Comparison of ENCODE assay signal across 8 mouse cellular contexts in genomic region chr7:45079856-45080255, GRCm38 (mm10). TPM values are rescaled to one million over a fixed set of nuclear protein-coding genes. Genes with fewer than 3 reads are reported as not detected.
DNase-seq lines count a peak whose midpoint lies in the region; ATAC-seq and TF ChIP-seq lines count a peak whose summit lies in the region.

No protein-coding gene starts in this region.

- peaks cover 30 to 38% of the 10 kb centered on the region in 2 experiments for H3K36me3 ChIP-seq in CH12.LX (replicated peaks in 1 of 2; ENCODE audit: control insufficient read depth in 1 of 2, insufficient read depth in 1 of 2, low read length in 1 of 2)
- no peaks in the 10 kb centered on the region; the same call in 1 of the 2 replicates for H3K36me3 ChIP-seq in forebrain, embryonic 11.5 days (ENCODE audit: control insufficient read depth, insufficient read depth, low read length)
- peaks cover 62% of the 10 kb centered on the region for H3K36me3 ChIP-seq in lung, embryonic 14.5 days (ENCODE audit: insufficient read depth)

- no peaks in the 10 kb centered on the region for H3K79me2 ChIP-seq in CH12.LX (replicated peaks; ENCODE audit: control insufficient read depth, extremely low read depth, insufficient read depth, poor library complexity, severe bottlenecking)

- WGBS in forebrain, embryonic 11.5 days: 2% methylated on average over 10 of the region's 10 CpGs
- under 1% methylated on average over 10 of the region's 10 CpGs for WGBS in lung, embryonic 14.5 days
- 1% methylated on average over 10 of the region's 10 CpGs for WGBS in olfactory bulb, adult 2 months

- DNase-seq in CH12.LX (ENCODE audit: extremely low read depth): peak; percentile 72
- peak; percentile 68 for DNase-seq in c-Kit-negative CD71-positive TER-119-positive erythroid progenitor cells, embryonic 14.5 days (ENCODE audit: low read depth, low spot score)
- peak; percentile 97 for DNase-seq in forebrain, embryonic 11.5 days (ENCODE audit: low spot score)
- DNase-seq in heart, postnatal 10 days: peak; percentile 93 to 96
- peak; percentile 94 for DNase-seq in layer of hippocampus, adult 11-12 months (ENCODE audit: low spot score)
- peak; percentile 97 for DNase-seq in lung, embryonic 14.5 days
- peak; percentile 80 for DNase-seq in testis, postnatal 14 days (ENCODE audit: low spot score)

- in situ Hi-C loops in CH12.LX (cut with MboI; ENCODE audit: low pct_ligation_motif_present, low pct_unique_long_range_greater_than_20kb, low sequenced_read_pairs): loop anchor here (5.0 kb wide), 1 partner anchor 47 kb away; the partner anchor contains the start of gene Rpl13a

- no peak overlapping the region for H3K4me3 ChIP-seq in CH12.LX (replicated peaks in 1 of 3; ENCODE audit: low read depth in 2 of 3, low read length in 2 of 3, poor library complexity in 1 of 3)
- no peak overlapping the region for H3K4me3 ChIP-seq in forebrain, embryonic 11.5 days (ENCODE audit: low read depth, low read length)
- no peak overlapping the region for H3K4me3 ChIP-seq in lung, embryonic 14.5 days (ENCODE audit: low read depth, low read length)
- no peak overlapping the region for H3K4me3 ChIP-seq in olfactory bulb, adult 2 months (ENCODE audit: insufficient read depth, low read depth, low read length)

- dilution Hi-C loops in CH12.LX (cut with MboI; ENCODE audit: extremely low pct_ligation_motif_present, extremely low pct_unique_long_range_greater_than_20kb, low sequenced_read_pairs): no loop called here

- no peaks in the 10 kb centered on the region for H3K9me3 ChIP-seq in CH12.LX (replicated peaks; ENCODE audit: low read length)
- H3K9me3 ChIP-seq in forebrain, embryonic 11.5 days (ENCODE audit: control insufficient read depth, low read length): no peaks in the 10 kb centered on the region
- no peaks in the 10 kb centered on the region for H3K9me3 ChIP-seq in lung, embryonic 14.5 days (ENCODE audit: low read depth, low read length)

- TF ChIP-seq RAD21 in CH12.LX (IDR thresholded peaks at IDR 0.05; ENCODE audit: low read depth, low read length): peak; percentile 78

- 0 out of 2 replicates have a peak, but pooled peaks have one; percentile 19 for TF ChIP-seq POLR2A in CH12.LX (IDR thresholded peaks at IDR 0.05; ENCODE audit: low read depth, low read length)
- TF ChIP-seq POLR2A in olfactory bulb, adult 2 months (IDR thresholded peaks at IDR 0.05; ENCODE audit: insufficient read depth, low read depth, low read length): no peak

- intact Hi-C loops in heart, postnatal 10 days (cut with DNase I): loop anchor here (2.0 to 5.0 kb wide), 3 partner anchors 42 to 217 kb away; partner anchors contain the start of gene Rps11

- no peak overlapping the region for H3K9ac ChIP-seq in CH12.LX (ENCODE audit: insufficient read depth, low read depth)
- no peak overlapping the region for H3K9ac ChIP-seq in forebrain, embryonic 11.5 days (ENCODE audit: low read length)
- no peak overlapping the region for H3K9ac ChIP-seq in lung, embryonic 14.5 days

- TF ChIP-seq EP300 in CH12.LX (IDR thresholded peaks at IDR 0.05; ENCODE audit: low read length): no peak

- H3K27me3 ChIP-seq in CH12.LX (replicated peaks): no peaks in the 10 kb centered on the region
- H3K27me3 ChIP-seq in forebrain, embryonic 11.5 days (ENCODE audit: control insufficient read depth, insufficient read depth, low read length): no peaks in the 10 kb centered on the region
- no peaks in the 10 kb centered on the region for H3K27me3 ChIP-seq in lung, embryonic 14.5 days (ENCODE audit: insufficient read depth, low read length)

- peaks cover 5 to 14% of the 10 kb centered on the region in 2 experiments; a peak in 1 of 4 replicates for H3K4me1 ChIP-seq in CH12.LX (ENCODE audit: control insufficient read depth in 1 of 2, insufficient read depth in 2 of 2)
- H3K4me1 ChIP-seq in forebrain, embryonic 11.5 days (replicated peaks; ENCODE audit: control insufficient read depth, insufficient read depth, low read length): no peaks in the 10 kb centered on the region
- H3K4me1 ChIP-seq in lung, embryonic 14.5 days (ENCODE audit: insufficient read depth): no peaks in the 10 kb centered on the region
- H3K4me1 ChIP-seq in olfactory bulb, adult 2 months (ENCODE audit: control insufficient read depth, insufficient read depth, low read length): peaks cover 10% of the 10 kb centered on the region; the same call in 1 of the 2 replicates

- H3K27ac ChIP-seq in CH12.LX (ENCODE audit: insufficient read depth, low read depth): no peak overlapping the region
- no peak overlapping the region for H3K27ac ChIP-seq in forebrain, embryonic 11.5 days (ENCODE audit: low read depth, low read length)
- H3K27ac ChIP-seq in lung, embryonic 14.5 days (ENCODE audit: low read depth): no peak overlapping the region
- no peak overlapping the region for H3K27ac ChIP-seq in olfactory bulb, adult 2 months (ENCODE audit: insufficient read depth, low read depth, low read length)

- peak; percentile 44 to 85; a peak in 3 of 4 replicates for TF ChIP-seq CTCF in CH12.LX (conservative IDR thresholded peaks at IDR 0.05 in 1 of 2, IDR thresholded peaks at IDR 0.05 in 1 of 2; ENCODE audit: low read depth in 2 of 2, low read length in 2 of 2)
- peak; percentile 98 for TF ChIP-seq CTCF in lung, embryonic 14.5 days (IDR thresholded peaks at IDR 0.05; ENCODE audit: low read depth)
- TF ChIP-seq CTCF in olfactory bulb, adult 2 months (IDR thresholded peaks at IDR 0.05; ENCODE audit: insufficient read depth, low read depth, low read length): peak; percentile 89

- ATAC-seq in forebrain, embryonic 11.5 days (replicated peaks; ENCODE audit: low FRiP score): peak; percentile 63; the same call in 1 of the 2 replicates
- ATAC-seq in lung, embryonic 14.5 days (ENCODE audit: insufficient read depth): peak; percentile 25

- no peak overlapping the region for H3K4me2 ChIP-seq in CH12.LX (ENCODE audit: insufficient read depth, low read depth, poor library complexity, severe bottlenecking)
- H3K4me2 ChIP-seq in forebrain, embryonic 11.5 days (ENCODE audit: low read depth, low read length, severe bottlenecking): no peak overlapping the region
- no peak overlapping the region for H3K4me2 ChIP-seq in lung, embryonic 14.5 days

TF ChIP-seq in CH12.LX, 34 proteins besides CTCF, POLR2A, EP300 and RAD21 (continues in another document):
- TF ChIP-seq ZMIZ1 (IDR thresholded peaks at IDR 0.05; ENCODE audit: low read depth, low read length) (no peak), CHD1 (IDR thresholded peaks at IDR 0.05; ENCODE audit: low read depth, low read length) (no peak), JUND (conservative IDR thresholded peaks at IDR 0.05; ENCODE audit: low read depth, low read length) (no peak), USF1 (IDR thresholded peaks at IDR 0.05; ENCODE audit: low read depth, low read length) (no peak), HCFC1 (IDR thresholded peaks at IDR 0.05; ENCODE audit: low read depth, low read length) (no peak), E2F4 (IDR thresholded peaks at IDR 0.05; ENCODE audit: insufficient replicate concordance, low read depth, low read length) (no peak), NELFE (IDR thresholded peaks at IDR 0.05; ENCODE audit: low read depth, low read length) (no peak)

RNA-seq across cellular contexts. Expression of gene Rcn3, which starts 12.2 kb away (rescaled TPM):
- total RNA-seq in CH12.LX (2012; rRNA removed) (0.38 and 0.42 TPM in 2 replicates), CH12.LX (2014; rRNA removed) (not detected in 2 replicates)
- polyA plus RNA-seq in CH12.LX (2012; ENCODE audit: insufficient read length, low read depth): not detected in 2 replicates
- polyA plus RNA-seq in forebrain, embryonic 11.5 days (2014; fragmentation: Nextera tagmentation; extraction: Ambion mirVana): 110 and 118 TPM in 2 replicates
- total RNA-seq in heart, postnatal 10 days (2021): 10 to 100 TPM; 76.5 to 83.4 TPM
- 344 and 360 TPM in 2 replicates for polyA plus RNA-seq in lung, embryonic 14.5 days (2014; fragmentation: Nextera tagmentation; extraction: Ambion mirVana)
- not detected in 2 replicates for polyA plus RNA-seq in olfactory bulb, adult 2 months (2012; ENCODE audit: insufficient read depth, insufficient read length, low replicate concordance, missing spikeins)

RNA-seq across cellular contexts. Expression of gene Prrg2, which starts 17.4 kb away (rescaled TPM):
- total RNA-seq in CH12.LX (2012; rRNA removed) (7.1 and 7.6 TPM in 2 replicates), CH12.LX (2014; rRNA removed) (6.1 and 6.7 TPM in 2 replicates)
- 7.2 and 7.7 TPM in 2 replicates for polyA plus RNA-seq in CH12.LX (2012; ENCODE audit: insufficient read length, low read depth)
- polyA plus RNA-seq in forebrain, embryonic 11.5 days (2014; fragmentation: Nextera tagmentation; extraction: Ambion mirVana): 14.2 and 18.4 TPM in 2 replicates
- 10 to 100 TPM; 10.9 to 11.3 TPM for total RNA-seq in heart, postnatal 10 days (2021)
- 18.1 and 19.2 TPM in 2 replicates for polyA plus RNA-seq in lung, embryonic 14.5 days (2014; fragmentation: Nextera tagmentation; extraction: Ambion mirVana)
- polyA plus RNA-seq in olfactory bulb, adult 2 months (2012; ENCODE audit: insufficient read depth, insufficient read length, low replicate concordance, missing spikeins): not detected in 2 replicates

RNA-seq across cellular contexts. Expression of gene Nosip, which starts 17.6 kb away (rescaled TPM):
- total RNA-seq in CH12.LX (2012; rRNA removed): 73.2 and 86.8 TPM in 2 replicates
- 79.3 and 81.4 TPM in 2 replicates for total RNA-seq in CH12.LX (2014; rRNA removed)
- 72.4 and 83.9 TPM in 2 replicates for polyA plus RNA-seq in CH12.LX (2012; ENCODE audit: insufficient read length, low read depth)
- polyA plus RNA-seq in forebrain, embryonic 11.5 days (2014; fragmentation: Nextera tagmentation; extraction: Ambion mirVana): 52.6 and 64.0 TPM in 2 replicates
- total RNA-seq in heart, postnatal 10 days (2021): 10 to 100 TPM; 33.9 to 35.9 TPM
- polyA plus RNA-seq in lung, embryonic 14.5 days (2014; fragmentation: Nextera tagmentation; extraction: Ambion mirVana): 68.6 and 71.9 TPM in 2 replicates
- not detected in 2 replicates for polyA plus RNA-seq in olfactory bulb, adult 2 months (2012; ENCODE audit: insufficient read depth, insufficient read length, low replicate concordance, missing spikeins)

RNA-seq across cellular contexts. Expression of gene Fcgrt, which starts 23.8 kb away (rescaled TPM):
- total RNA-seq in CH12.LX (2012; rRNA removed): 0.13 and 0.17 TPM in 2 replicates
- total RNA-seq in CH12.LX (2014; rRNA removed): not detected in 2 replicates
- 0.15 and 0.16 TPM in 2 replicates for polyA plus RNA-seq in CH12.LX (2012; ENCODE audit: insufficient read length, low read depth)
- 7.1 and 7.3 TPM in 2 replicates for polyA plus RNA-seq in forebrain, embryonic 11.5 days (2014; fragmentation: Nextera tagmentation; extraction: Ambion mirVana)
- total RNA-seq in heart, postnatal 10 days (2021): 10 to 100 TPM; 65.4 to 69.2 TPM
- 56.4 and 57.0 TPM in 2 replicates for polyA plus RNA-seq in lung, embryonic 14.5 days (2014; fragmentation: Nextera tagmentation; extraction: Ambion mirVana)
- polyA plus RNA-seq in olfactory bulb, adult 2 months (2012; ENCODE audit: insufficient read depth, insufficient read length, low replicate concordance, missing spikeins): not detected in 2 replicates

RNA-seq across cellular contexts. Expression of gene Prr12, which starts 27.2 kb away (rescaled TPM):
- total RNA-seq in CH12.LX (2012; rRNA removed) (5.7 and 6.5 TPM in 2 replicates), CH12.LX (2014; rRNA removed) (1.1 and 1.2 TPM in 2 replicates)
- polyA plus RNA-seq in CH12.LX (2012; ENCODE audit: insufficient read length, low read depth): 18.0 and 20.5 TPM in 2 replicates
- polyA plus RNA-seq in forebrain, embryonic 11.5 days (2014; fragmentation: Nextera tagmentation; extraction: Ambion mirVana): 16.1 and 19.2 TPM in 2 replicates
- 10 to 100 TPM; 28.8 to 35.7 TPM for total RNA-seq in heart, postnatal 10 days (2021)
- 14.2 and 16.2 TPM in 2 replicates for polyA plus RNA-seq in lung, embryonic 14.5 days (2014; fragmentation: Nextera tagmentation; extraction: Ambion mirVana)
- not detected in 2 replicates for polyA plus RNA-seq in olfactory bulb, adult 2 months (2012; ENCODE audit: insufficient read depth, insufficient read length, low replicate concordance, missing spikeins)

Comparison
In these comparisons a context has a peak if more than half of its experiments do, and no peak if none do; other contexts are left out.
1. RNA of gene Rcn3, which starts 12.2 kb away (polyA plus RNA-seq): 344 to 360 TPM in lung, embryonic 14.5 days and 110 to 118 TPM in forebrain, embryonic 11.5 days; not detected in CH12.LX and not detected in olfactory bulb, adult 2 months; every median in the first group is over 100 times any median in the second.
2. Peak in every context shown above with its lines, with median percentiles within 50 percentile points of each other: DNase-seq and CTCF ChIP-seq.